Mouse (Mus musculus) thymus, adult 2 months (tissue): ENCODE data around the gene Cln6.

ENCODE experiments used
- CTCF ChIP-seq: fragments of 200-500 bp; IDR thresholded peaks from 2 replicates; pipeline ENCODE4 v1.5.1; 2012; ENCODE audit warnings: mild to moderate bottlenecking, control low read depth, low read length, moderate library complexity, borderline replicate concordance; ENCODE audit not compliant: control insufficient read depth, poor library complexity, insufficient read depth; ENCODE audit errors: extremely low read depth
- POLR2A ChIP-seq: fragments of 200-500 bp; IDR thresholded peaks from 2 replicates; pipeline ENCODE4 v1.6.1; 2012; ENCODE audit warnings: mild to moderate bottlenecking, low read length, control low read depth, moderate library complexity; ENCODE audit not compliant: control insufficient read depth, poor library complexity, insufficient read depth; ENCODE audit errors: extremely low read depth

DNA sequence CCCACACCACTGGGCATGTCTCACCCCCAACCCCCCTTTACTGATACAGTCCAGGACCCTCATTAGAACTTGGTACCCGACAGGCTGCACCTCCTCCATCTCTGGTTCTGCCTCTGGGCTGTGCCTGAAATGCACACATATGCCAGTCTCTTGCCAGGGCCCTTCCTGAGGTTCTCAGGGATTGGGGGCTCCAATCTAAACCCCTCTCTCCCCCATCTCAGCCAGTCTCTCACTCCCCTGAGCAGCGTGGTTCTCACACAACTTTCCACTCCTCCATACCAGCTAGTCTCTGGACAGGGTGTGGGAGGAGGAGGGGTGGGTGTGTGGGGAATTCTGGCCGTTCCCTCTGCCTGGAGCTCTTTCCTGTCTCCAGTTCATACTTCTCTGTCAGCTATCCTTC lies 974 bp upstream of the Cln6 start:
- TF ChIP-seq CTCF (no peak), POLR2A (no peak)
